ENCODE assay signal across 10 mouse cellular contexts in genomic region chr9:32320167-32320566, GRCm38 (mm10). TPM values are rescaled to one million over a fixed set of nuclear protein-coding genes. Genes with fewer than 3 reads are reported as not detected.
DNase-seq lines count a peak whose midpoint lies in the region; ATAC-seq and TF ChIP-seq lines count a peak whose summit lies in the region.
"Had no signal": no experiment of that assay in that cellular context is flagged by ENCODE, and none has a peak within 500 bp of the region (broad histone marks: within the 10 kb centered on the region; RNA-seq: fewer than 3 reads in every experiment).

No protein-coding gene starts in this region.

- no peaks in the 10 kb centered on the region for H3K27me3 ChIP-seq in intestine, postnatal 0 days (replicated peaks; ENCODE audit: control insufficient read depth, insufficient read depth, low read length)

- peak; percentile 28 for DNase-seq in kidney, adult 11 months
- DNase-seq in kidney, adult 18-20 months = no peak
- peak; percentile 42 to 70 for DNase-seq in heart, adult 18-20 months
- DNase-seq in lung, postnatal 36 days = peak; percentile 58
- no peak for DNase-seq in layer of hippocampus, postnatal 25 days (ENCODE audit: extremely low spot score in 1 of 2, low spot score in 1 of 2)
- no peak for DNase-seq in gastrocnemius, adult 2 months
- no peak for DNase-seq in layer of hippocampus, adult 9-11 months

- WGBS in intestine, postnatal 0 days = 42% methylated on average over 3 of the region's 3 CpGs

- no peaks in the 10 kb centered on the region for H3K4me1 ChIP-seq in intestine, postnatal 0 days (replicated peaks; ENCODE audit: control insufficient read depth, insufficient read depth, low read length)

- H3K27ac ChIP-seq in intestine, postnatal 0 days (ENCODE audit: low read depth, low read length) = no peak overlapping the region
- no peak overlapping the region for H3K27ac ChIP-seq in gastrocnemius, adult 2 months

- TF ChIP-seq CTCF in intestine, postnatal 0 days (IDR thresholded peaks at IDR 0.05; ENCODE audit: low read depth) = peak; percentile 20; the same call in 1 of the 2 replicates
- TF ChIP-seq CTCF in gastrocnemius, adult 2 months (IDR thresholded peaks at IDR 0.05) = no peak

- intact Hi-C loops in gastrocnemius, adult 2 months (cut with DNase I) = no loop called here

- H3K9ac ChIP-seq in intestine, postnatal 0 days (ENCODE audit: low read depth, low read length) = no peak overlapping the region

- no peak for ATAC-seq in intestine, postnatal 0 days
- ATAC-seq: midbrain, embryonic 16.5 days had no signal

- no peak overlapping the region for H3K4me2 ChIP-seq in intestine, postnatal 0 days (replicated peaks; ENCODE audit: low read depth)

- no peaks in the 10 kb centered on the region for H3K9me3 ChIP-seq in intestine, postnatal 0 days (ENCODE audit: control insufficient read depth)

- no peaks in the 10 kb centered on the region for H3K36me3 ChIP-seq in intestine, postnatal 0 days (ENCODE audit: control insufficient read depth, insufficient read depth)

- H3K4me3 ChIP-seq in intestine, postnatal 0 days (ENCODE audit: low read depth, low read length) = no peak overlapping the region
- no peak overlapping the region for H3K4me3 ChIP-seq in gastrocnemius, adult 2 months

RNA-seq across cellular contexts. Expression of gene Kcnj5, which starts 24.0 kb away (rescaled TPM):
- total RNA-seq in heart, adult 18-20 months (2021) = 10 to 100 TPM; 45.4 to 49.0 TPM
- polyA plus RNA-seq in intestine, postnatal 0 days (2015; fragmentation: Nextera tagmentation; extraction: Ambion mirVana) = 0.07 and 0.13 TPM in 2 replicates
- under 1 TPM; 0.17 to 0.31 TPM for total RNA-seq in layer of hippocampus, postnatal 25 days (2021)
- total RNA-seq in gastrocnemius, adult 2 months (2021) = not detected

RNA-seq across cellular contexts. Expression of gene Kcnj1, which starts 52.1 kb away (rescaled TPM):
- total RNA-seq in heart, adult 18-20 months (2021) = not detected
- polyA plus RNA-seq in intestine, postnatal 0 days (2015; fragmentation: Nextera tagmentation; extraction: Ambion mirVana) = not detected in 2 replicates
- total RNA-seq in layer of hippocampus, postnatal 25 days (2021) = not detected
- total RNA-seq in gastrocnemius, adult 2 months (2021) = not detected
- total RNA-seq: ES-E14 had no signal
- polyA plus RNA-seq: midbrain, embryonic 16.5 days had no signal

Comparison
In these comparisons a context has a peak if more than half of its experiments do, and no peak if none do; other contexts are left out.
1. DNase-seq: peak in kidney, adult 11 months (single experiment), heart, adult 18-20 months (2 of 2) and lung, postnatal 36 days (single experiment); none in kidney, adult 18-20 months (single experiment), layer of hippocampus, postnatal 25 days (0 of 2), gastrocnemius, adult 2 months (single experiment) and layer of hippocampus, adult 9-11 months (single experiment).
2. RNA of gene Kcnj5, which starts 24.0 kb away (total RNA-seq): 45.4 to 49.0 TPM in heart, adult 18-20 months; 0.17 to 0.31 TPM in layer of hippocampus, postnatal 25 days and not detected in gastrocnemius, adult 2 months; every median in the first group is over 10 times any median in the second.